Mouse (Mus musculus): ENCODE results near the gene Mgat5b.

GRCm38 (mm10) chr11:117030018-117030417, 111.4 kb downstream of the Mgat5b start:
- TF ChIP-seq EP300 (IDR thresholded peaks at IDR 0.05; ENCODE audit: insufficient read depth, low read depth, low read length) (no peak), POLR2A (IDR thresholded peaks at IDR 0.05; ENCODE audit: insufficient read depth, low read depth, low read length) (no peak), CTCF (IDR thresholded peaks at IDR 0.05) (no peak)

Data from heart, adult 2 months (tissue).